Mouse (Mus musculus): ENCODE data around the gene Colgalt2. TPM values are rescaled to one million over a fixed set of nuclear protein-coding genes. Genes with fewer than 3 reads are reported as not detected.
"Not testable (repeated sequence)": the region's sequence is repeated elsewhere in the genome, so short reads cannot be mapped to it uniquely, and the experiment has no call there.

Gene Colgalt2
- polyA plus RNA-seq, 1 experiment from 2014 or later: 0.21 TPM

GRCm38 (mm10) chr1:152429805-152430204 is 30.2 kb downstream of the Colgalt2 start:
- H3K4me2 ChIP-seq (ENCODE audit: low read depth, low read length): no peak overlapping the region
- TF ChIP-seq EP300 (IDR thresholded peaks at IDR 0.05; ENCODE audit: low read depth) (no peak), CTCF (IDR thresholded peaks at IDR 0.05; ENCODE audit: low read depth) (no peak)
- no peak overlapping the region for H3K27ac ChIP-seq (ENCODE audit: low read depth)
- 64% methylated on average over 7 of the region's 7 CpGs for WGBS (ENCODE audit: insufficient replicate concordance)
- DNase-seq (no peak), ATAC-seq (no peak)
- H3K27me3 ChIP-seq (ENCODE audit: insufficient read depth, low read length): no peaks in the 10 kb centered on the region
- no peak overlapping the region for H3K4me3 ChIP-seq (ENCODE audit: low read depth, low read length)
- H3K36me3 ChIP-seq (replicated peaks; ENCODE audit: insufficient read depth, low read length): no peaks in the 10 kb centered on the region
- H3K9ac ChIP-seq (replicated peaks): no peak overlapping the region
- no peaks in the 10 kb centered on the region for H3K9me3 ChIP-seq (ENCODE audit: low read length)
- no peaks in the 10 kb centered on the region for H3K4me1 ChIP-seq (ENCODE audit: insufficient read depth)

GRCm38 (mm10) chr1:152434166-152434565 is 34.5 kb downstream of the Colgalt2 start:
- no peak overlapping the region for H3K4me2 ChIP-seq (ENCODE audit: low read depth, low read length)
- WGBS (ENCODE audit: insufficient replicate concordance): 47% methylated on average over 4 of the region's 4 CpGs
- ATAC-seq (peak; percentile 36; the same call in 1 of the 2 replicates), DNase-seq (peak; percentile 52)
- TF ChIP-seq CTCF (IDR thresholded peaks at IDR 0.05; ENCODE audit: low read depth) (no peak), EP300 (IDR thresholded peaks at IDR 0.05; ENCODE audit: low read depth) (no peak)
- H3K4me1 ChIP-seq (ENCODE audit: insufficient read depth): no peaks in the 10 kb centered on the region
- H3K4me3 ChIP-seq (ENCODE audit: low read depth, low read length): no peak overlapping the region
- H3K27ac ChIP-seq (ENCODE audit: low read depth): no peak overlapping the region
- no peaks in the 10 kb centered on the region for H3K27me3 ChIP-seq (ENCODE audit: insufficient read depth, low read length)
- H3K36me3 ChIP-seq (replicated peaks; ENCODE audit: insufficient read depth, low read length): no peaks in the 10 kb centered on the region
- no peaks in the 10 kb centered on the region for H3K9me3 ChIP-seq (ENCODE audit: low read length)
- no peak overlapping the region for H3K9ac ChIP-seq (replicated peaks)

- not testable (repeated sequence) for ATAC-seq; H3K4me2 ChIP-seq (ENCODE audit: low read depth, low read length); H3K27ac ChIP-seq (ENCODE audit: low read depth); H3K9me3 ChIP-seq (ENCODE audit: low read length); DNase-seq; H3K4me3 ChIP-seq (ENCODE audit: low read depth, low read length); H3K27me3 ChIP-seq (ENCODE audit: insufficient read depth, low read length); H3K4me1 ChIP-seq (ENCODE audit: insufficient read depth); H3K36me3 ChIP-seq (replicated peaks; ENCODE audit: insufficient read depth, low read length); H3K9ac ChIP-seq (replicated peaks)
- 68% methylated on average over 17 of the region's 17 CpGs for WGBS (ENCODE audit: insufficient replicate concordance)
Measured at GRCm38 (mm10) chr1:152437518-152437917, 37.9 kb downstream of the Colgalt2 start.

GRCm38 (mm10) chr1:152439408-152439807 is 39.8 kb downstream of the Colgalt2 start:
- H3K4me3 ChIP-seq (ENCODE audit: low read depth, low read length): no peak overlapping the region
- ATAC-seq (no peak), DNase-seq (no peak)
- H3K27me3 ChIP-seq (ENCODE audit: insufficient read depth, low read length): no peaks in the 10 kb centered on the region
- no peak overlapping the region for H3K4me2 ChIP-seq (ENCODE audit: low read depth, low read length)
- 68% methylated on average over 4 of the region's 4 CpGs for WGBS (ENCODE audit: insufficient replicate concordance)
- TF ChIP-seq EP300 (IDR thresholded peaks at IDR 0.05; ENCODE audit: low read depth) (no peak), CTCF (IDR thresholded peaks at IDR 0.05; ENCODE audit: low read depth) (no peak)
- no peaks in the 10 kb centered on the region for H3K36me3 ChIP-seq (replicated peaks; ENCODE audit: insufficient read depth, low read length)
- H3K9me3 ChIP-seq (ENCODE audit: low read length): no peaks in the 10 kb centered on the region
- no peaks in the 10 kb centered on the region for H3K4me1 ChIP-seq (ENCODE audit: insufficient read depth)
- H3K9ac ChIP-seq (replicated peaks): no peak overlapping the region
- no peak overlapping the region for H3K27ac ChIP-seq (ENCODE audit: low read depth)

GRCm38 (mm10) chr1:152439874-152440273 is 40.2 kb downstream of the Colgalt2 start:
- Histone ChIP-seq H3K27me3 (ENCODE audit: insufficient read depth, low read length) (no peaks in the 10 kb centered on the region), H3K9ac (replicated peaks) (no peak overlapping the region), H3K27ac (ENCODE audit: low read depth) (no peak overlapping the region), H3K4me2 (ENCODE audit: low read depth, low read length) (no peak overlapping the region), H3K9me3 (ENCODE audit: low read length) (no peaks in the 10 kb centered on the region), H3K4me3 (ENCODE audit: low read depth, low read length) (no peak overlapping the region), H3K4me1 (ENCODE audit: insufficient read depth) (no peaks in the 10 kb centered on the region), H3K36me3 (replicated peaks; ENCODE audit: insufficient read depth, low read length) (no peaks in the 10 kb centered on the region)
- DNase-seq (no peak), ATAC-seq (no peak)
- TF ChIP-seq EP300 (IDR thresholded peaks at IDR 0.05; ENCODE audit: low read depth): no peak
- no peak for TF ChIP-seq CTCF (IDR thresholded peaks at IDR 0.05; ENCODE audit: low read depth)
- 80% methylated on average over 10 of the region's 10 CpGs for WGBS (ENCODE audit: insufficient replicate concordance)

- 67% methylated on average over 7 of the region's 7 CpGs for WGBS (ENCODE audit: insufficient replicate concordance)
- no peak overlapping the region for H3K4me3 ChIP-seq (ENCODE audit: low read depth, low read length)
- no peak overlapping the region for H3K4me2 ChIP-seq (ENCODE audit: low read depth, low read length)
- no peak overlapping the region for H3K9ac ChIP-seq (replicated peaks)
- H3K27ac ChIP-seq (ENCODE audit: low read depth): no peak overlapping the region
- ATAC-seq (peak; percentile 61; the same call in 1 of the 2 replicates), DNase-seq (no peak)
- no peaks in the 10 kb centered on the region for H3K9me3 ChIP-seq (ENCODE audit: low read length)
- no peak for TF ChIP-seq EP300 (IDR thresholded peaks at IDR 0.05; ENCODE audit: low read depth)
- TF ChIP-seq CTCF (IDR thresholded peaks at IDR 0.05; ENCODE audit: low read depth): no peak
- H3K4me1 ChIP-seq (ENCODE audit: insufficient read depth): no peaks in the 10 kb centered on the region
- no peaks in the 10 kb centered on the region for H3K36me3 ChIP-seq (replicated peaks; ENCODE audit: insufficient read depth, low read length)
- H3K27me3 ChIP-seq (ENCODE audit: insufficient read depth, low read length): no peaks in the 10 kb centered on the region
Measured at GRCm38 (mm10) chr1:152444630-152445029, 45.0 kb downstream of the Colgalt2 start.

- ATAC-seq (no peak), DNase-seq (no peak)
- no peak overlapping the region for H3K9ac ChIP-seq (replicated peaks)
- 76% methylated on average over 6 of the region's 6 CpGs for WGBS (ENCODE audit: insufficient replicate concordance)
- no peaks in the 10 kb centered on the region for H3K27me3 ChIP-seq (ENCODE audit: insufficient read depth, low read length)
- H3K27ac ChIP-seq (ENCODE audit: low read depth): no peak overlapping the region
- H3K4me1 ChIP-seq (ENCODE audit: insufficient read depth): no peaks in the 10 kb centered on the region
- TF ChIP-seq CTCF (IDR thresholded peaks at IDR 0.05; ENCODE audit: low read depth) (no peak), EP300 (IDR thresholded peaks at IDR 0.05; ENCODE audit: low read depth) (no peak)
- H3K36me3 ChIP-seq (replicated peaks; ENCODE audit: insufficient read depth, low read length): no peaks in the 10 kb centered on the region
- H3K4me2 ChIP-seq (ENCODE audit: low read depth, low read length): no peak overlapping the region
- no peak overlapping the region for H3K4me3 ChIP-seq (ENCODE audit: low read depth, low read length)
- H3K9me3 ChIP-seq (ENCODE audit: low read length): no peaks in the 10 kb centered on the region
Measured at GRCm38 (mm10) chr1:152445925-152446324, 46.3 kb downstream of the Colgalt2 start.
